Mouse (Mus musculus) ovary, postnatal 10 days (tissue): ENCODE measurements around the gene Ncf1.
A peak's percentile ranks its signal among the peaks of the same experiment; 100 is the strongest.

Experiments used
- DNase-seq: peaks from one replicate; pipeline ENCODE4 v3.0.0; 2022; ENCODE audit warnings: low spot score

The Ncf1 gene

GRCm38 (mm10) chr5:134209931-134210554 lies 19.4 kb downstream of the Ncf1 start:
- DNase-seq: no peak

GRCm38 (mm10) chr5:134206721-134207120 lies 22.7 kb downstream of the Ncf1 start:
- no peak for DNase-seq

GRCm38 (mm10) chr5:134193664-134194063 lies 35.8 kb downstream of the Ncf1 start:
- DNase-seq: no peak

GRCm38 (mm10) chr5:134188571-134188970 lies 40.9 kb downstream of the Ncf1 start:
- DNase-seq: no peak

- no peak for DNase-seq
Measured at GRCm38 (mm10) chr5:134186961-134187731, 42.3 kb downstream of the Ncf1 start.

- no peak for DNase-seq
Measured at GRCm38 (mm10) chr5:134186059-134186458, 43.4 kb downstream of the Ncf1 start.

- DNase-seq: peak; percentile 94
Measured at GRCm38 (mm10) chr5:134183880-134184808, 45.3 kb downstream of the Ncf1 start, which contains the start of gene Gtf2ird2. Gene Gtf2ird2, plus strand, starts transcription at chr5:134184019.

GRCm38 (mm10) chr5:134183162-134183561 lies 46.3 kb downstream of the Ncf1 start:
- no peak for DNase-seq

GRCm38 (mm10) chr5:134182735-134183134 lies 46.7 kb downstream of the Ncf1 start:
- DNase-seq: no peak

GRCm38 (mm10) chr5:134182172-134182571 lies 47.3 kb downstream of the Ncf1 start:
- DNase-seq: no peak

- DNase-seq: peak; percentile 44
Measured at GRCm38 (mm10) chr5:134179871-134180270, 49.6 kb downstream of the Ncf1 start.

- no peak for DNase-seq
Measured at GRCm38 (mm10) chr5:134178536-134178935, 50.9 kb downstream of the Ncf1 start.

GRCm38 (mm10) chr5:134176169-134176881 lies 53.1 kb downstream of the Ncf1 start, which contains the start of gene Rcc1l:
Gene Rcc1l, minus strand, starts transcription at chr5:134176774.
- peak; percentile 46 for DNase-seq

- no peak for DNase-seq
Measured at GRCm38 (mm10) chr5:134175696-134176095, 53.7 kb downstream of the Ncf1 start.

- DNase-seq: no peak
Measured at GRCm38 (mm10) chr5:134173206-134173605, 56.2 kb downstream of the Ncf1 start.

GRCm38 (mm10) chr5:134170167-134170566 lies 59.3 kb downstream of the Ncf1 start:
- DNase-seq: no peak
